Mouse (Mus musculus): ENCODE measurements around the gene Prkag1. TPM values are rescaled to one million over a fixed set of nuclear protein-coding genes. Genes with fewer than 3 reads are reported as not detected.

Gene Prkag1
- polyA plus RNA-seq, 1 experiment from 2014 or later = 65.9 TPM

GRCm38 (mm10) chr15:98793141-98793698 is 38.1 kb downstream of the Prkag1 start:
- 3% methylated on average over 13 of the region's 13 CpGs for WGBS
- Histone ChIP-seq H3K27ac (ENCODE audit: low read depth, low read length) (no peak overlapping the region), H3K4me3 (ENCODE audit: low read depth, low read length) (peak overlapping the region; percentile 16; the same call in 1 of the 2 replicates), H3K36me3 (ENCODE audit: control insufficient read depth, insufficient read depth, low read length) (no peaks in the 10 kb centered on the region), H3K4me2 (replicated peaks; ENCODE audit: low read depth, low read length) (peak overlapping the region; percentile 26; the same call in 1 of the 2 replicates), H3K4me1 (replicated peaks; ENCODE audit: control insufficient read depth, insufficient read depth, low read length) (peaks cover 23% of the 10 kb centered on the region), H3K27me3 (ENCODE audit: control insufficient read depth, insufficient read depth, low read length) (peaks cover 96% of the 10 kb centered on the region), H3K9ac (ENCODE audit: low read depth, low read length) (no peak overlapping the region), H3K9me3 (ENCODE audit: control insufficient read depth, low read length) (no peaks in the 10 kb centered on the region)
- DNase-seq (ENCODE audit: low spot score) (peak; percentile 37), ATAC-seq (ENCODE audit: low FRiP score) (no peak)

- Histone ChIP-seq H3K4me2 (replicated peaks; ENCODE audit: low read depth, low read length) (peak overlapping the region; percentile 26), H3K27ac (ENCODE audit: low read depth, low read length) (no peak overlapping the region), H3K36me3 (ENCODE audit: control insufficient read depth, insufficient read depth, low read length) (no peaks in the 10 kb centered on the region), H3K4me3 (ENCODE audit: low read depth, low read length) (peak overlapping the region; percentile 16), H3K9me3 (ENCODE audit: control insufficient read depth, low read length) (no peaks in the 10 kb centered on the region), H3K9ac (ENCODE audit: low read depth, low read length) (peak overlapping the region; percentile 27; the same call in 1 of the 2 replicates), H3K4me1 (replicated peaks; ENCODE audit: control insufficient read depth, insufficient read depth, low read length) (peaks cover 18% of the 10 kb centered on the region), H3K27me3 (ENCODE audit: control insufficient read depth, insufficient read depth, low read length) (peaks cover 98% of the 10 kb centered on the region)
- WGBS = 2% methylated on average over 75 of the region's 75 CpGs
- ATAC-seq (ENCODE audit: low FRiP score) (no peak), DNase-seq (ENCODE audit: low spot score) (peak; percentile 33)
These were observed 38.9 kb downstream of the Prkag1 start for GRCm38 (mm10) chr15:98792233-98793020.

- H3K36me3 ChIP-seq (ENCODE audit: control insufficient read depth, insufficient read depth, low read length) = no peaks in the 10 kb centered on the region
- under 1% methylated on average over 23 of the region's 23 CpGs for WGBS
- H3K9me3 ChIP-seq (ENCODE audit: control insufficient read depth, low read length) = no peaks in the 10 kb centered on the region
- H3K27me3 ChIP-seq (ENCODE audit: control insufficient read depth, insufficient read depth, low read length) = peaks cover 95% of the 10 kb centered on the region
- DNase-seq (ENCODE audit: low spot score) (no peak), ATAC-seq (ENCODE audit: low FRiP score) (no peak)
- peak overlapping the region; percentile 26; the same call in 1 of the 2 replicates for H3K4me2 ChIP-seq (replicated peaks; ENCODE audit: low read depth, low read length)
- H3K27ac ChIP-seq (ENCODE audit: low read depth, low read length) = no peak overlapping the region
- peak overlapping the region; percentile 23 for H3K4me3 ChIP-seq (ENCODE audit: low read depth, low read length)
- H3K9ac ChIP-seq (ENCODE audit: low read depth, low read length) = no peak overlapping the region
- peaks cover 15% of the 10 kb centered on the region for H3K4me1 ChIP-seq (replicated peaks; ENCODE audit: control insufficient read depth, insufficient read depth, low read length)
These were observed 39.5 kb downstream of the Prkag1 start for GRCm38 (mm10) chr15:98791771-98792170.

GRCm38 (mm10) chr15:98791221-98791620 is 40.1 kb downstream of the Prkag1 start:
- WGBS = under 1% methylated on average over 12 of the region's 12 CpGs
- Histone ChIP-seq H3K27me3 (ENCODE audit: control insufficient read depth, insufficient read depth, low read length) (peaks cover 94% of the 10 kb centered on the region), H3K4me1 (replicated peaks; ENCODE audit: control insufficient read depth, insufficient read depth, low read length) (peaks cover 11% of the 10 kb centered on the region), H3K9me3 (ENCODE audit: control insufficient read depth, low read length) (no peaks in the 10 kb centered on the region), H3K36me3 (ENCODE audit: control insufficient read depth, insufficient read depth, low read length) (no peaks in the 10 kb centered on the region), H3K4me3 (ENCODE audit: low read depth, low read length) (peak overlapping the region; percentile 23), H3K27ac (ENCODE audit: low read depth, low read length) (no peak overlapping the region), H3K4me2 (replicated peaks; ENCODE audit: low read depth, low read length) (peak overlapping the region; percentile 15), H3K9ac (ENCODE audit: low read depth, low read length) (peak overlapping the region; percentile 19; the same call in 1 of the 2 replicates)
- no peak for ATAC-seq (ENCODE audit: low FRiP score)
- DNase-seq (ENCODE audit: low spot score) = peak; percentile 59

GRCm38 (mm10) chr15:98790761-98791160 is 40.6 kb downstream of the Prkag1 start:
- under 1% methylated on average over 23 of the region's 23 CpGs for WGBS
- ATAC-seq (ENCODE audit: low FRiP score) = no peak

GRCm38 (mm10) chr15:98789661-98790535 is 41.4 kb downstream of the Prkag1 start, which contains the start of gene Wnt1:
Wnt1 (plus strand) TSS chr15:98789857.
- Histone ChIP-seq H3K9me3 (ENCODE audit: control insufficient read depth, low read length) (no peaks in the 10 kb centered on the region), H3K27me3 (ENCODE audit: control insufficient read depth, insufficient read depth, low read length) (peaks cover 84% of the 10 kb centered on the region), H3K36me3 (ENCODE audit: control insufficient read depth, insufficient read depth, low read length) (no peaks in the 10 kb centered on the region), H3K9ac (ENCODE audit: low read depth, low read length) (peak within 1 kb of the TSS; percentile 19), H3K4me3 (ENCODE audit: low read depth, low read length) (peak within 1 kb of the TSS; percentile 23), H3K4me1 (replicated peaks; ENCODE audit: control insufficient read depth, insufficient read depth, low read length) (peaks cover 11% of the 10 kb centered on the region), H3K4me2 (replicated peaks; ENCODE audit: low read depth, low read length) (peak within 1 kb of the TSS; percentile 19; the same call in 1 of the 2 replicates), H3K27ac (ENCODE audit: low read depth, low read length) (no peak within 1 kb of the TSS)
- peak; percentile 80 for DNase-seq (ENCODE audit: low spot score)
- 2% methylated on average over 48 of the region's 51 CpGs for WGBS
- ATAC-seq (ENCODE audit: low FRiP score) = 0 out of 2 replicates have a peak, but pooled peaks have one; percentile 10

More at GRCm38 (mm10) chr15:98790761-98791160, 40.6 kb downstream of the Prkag1 start:
- peak; percentile 50 for DNase-seq (ENCODE audit: low spot score)
- Histone ChIP-seq H3K9me3 (ENCODE audit: control insufficient read depth, low read length) (no peaks in the 10 kb centered on the region), H3K27ac (ENCODE audit: low read depth, low read length) (no peak overlapping the region), H3K4me3 (ENCODE audit: low read depth, low read length) (peak overlapping the region; percentile 23), H3K9ac (ENCODE audit: low read depth, low read length) (peak overlapping the region; percentile 19; the same call in 1 of the 2 replicates), H3K36me3 (ENCODE audit: control insufficient read depth, insufficient read depth, low read length) (no peaks in the 10 kb centered on the region), H3K4me2 (replicated peaks; ENCODE audit: low read depth, low read length) (peak overlapping the region; percentile 15), H3K27me3 (ENCODE audit: control insufficient read depth, insufficient read depth, low read length) (peaks cover 90% of the 10 kb centered on the region), H3K4me1 (replicated peaks; ENCODE audit: control insufficient read depth, insufficient read depth, low read length) (peaks cover 11% of the 10 kb centered on the region)

- no peak overlapping the region for H3K9ac ChIP-seq (ENCODE audit: low read depth, low read length)
- peaks cover 11% of the 10 kb centered on the region for H3K4me1 ChIP-seq (replicated peaks; ENCODE audit: control insufficient read depth, insufficient read depth, low read length)
- H3K4me2 ChIP-seq (replicated peaks; ENCODE audit: low read depth, low read length) = no peak overlapping the region
- no peak overlapping the region for H3K27ac ChIP-seq (ENCODE audit: low read depth, low read length)
- no peaks in the 10 kb centered on the region for H3K36me3 ChIP-seq (ENCODE audit: control insufficient read depth, insufficient read depth, low read length)
- H3K27me3 ChIP-seq (ENCODE audit: control insufficient read depth, insufficient read depth, low read length) = peaks cover 81% of the 10 kb centered on the region
- peak overlapping the region; percentile 22 for H3K4me3 ChIP-seq (ENCODE audit: low read depth, low read length)
- DNase-seq (ENCODE audit: low spot score) (peak; percentile 20), ATAC-seq (ENCODE audit: low FRiP score) (no peak)
- H3K9me3 ChIP-seq (ENCODE audit: control insufficient read depth, low read length) = no peaks in the 10 kb centered on the region
- 12% methylated on average over 24 of the region's 24 CpGs for WGBS
These were observed 42.2 kb downstream of the Prkag1 start for GRCm38 (mm10) chr15:98788972-98789660.

GRCm38 (mm10) chr15:98787930-98788329 is 43.4 kb downstream of the Prkag1 start:
- no peak overlapping the region for H3K4me2 ChIP-seq (replicated peaks; ENCODE audit: low read depth, low read length)
- no peak overlapping the region for H3K9ac ChIP-seq (ENCODE audit: low read depth, low read length)
- H3K4me3 ChIP-seq (ENCODE audit: low read depth, low read length) = no peak overlapping the region
- WGBS = 25% methylated on average over 4 of the region's 4 CpGs
- peaks cover 8% of the 10 kb centered on the region; the same call in 1 of the 2 replicates for H3K4me1 ChIP-seq (replicated peaks; ENCODE audit: control insufficient read depth, insufficient read depth, low read length)
- H3K27me3 ChIP-seq (ENCODE audit: control insufficient read depth, insufficient read depth, low read length) = peaks cover 72% of the 10 kb centered on the region
- ATAC-seq (ENCODE audit: low FRiP score) (no peak), DNase-seq (ENCODE audit: low spot score) (peak; percentile 40)
- H3K9me3 ChIP-seq (ENCODE audit: control insufficient read depth, low read length) = no peaks in the 10 kb centered on the region
- no peak overlapping the region for H3K27ac ChIP-seq (ENCODE audit: low read depth, low read length)
- H3K36me3 ChIP-seq (ENCODE audit: control insufficient read depth, insufficient read depth, low read length) = no peaks in the 10 kb centered on the region
